Mouse (Mus musculus): ENCODE data around the gene Prn. TPM values are rescaled to one million over a fixed set of nuclear protein-coding genes. Genes with fewer than 3 reads are reported as not detected.

Gene Prn
- total RNA-seq (2014; rRNA removed) (not detected in 2 replicates), polyA plus RNA-seq (2012; rRNA removed) (not detected in 2 replicates)

DNA sequence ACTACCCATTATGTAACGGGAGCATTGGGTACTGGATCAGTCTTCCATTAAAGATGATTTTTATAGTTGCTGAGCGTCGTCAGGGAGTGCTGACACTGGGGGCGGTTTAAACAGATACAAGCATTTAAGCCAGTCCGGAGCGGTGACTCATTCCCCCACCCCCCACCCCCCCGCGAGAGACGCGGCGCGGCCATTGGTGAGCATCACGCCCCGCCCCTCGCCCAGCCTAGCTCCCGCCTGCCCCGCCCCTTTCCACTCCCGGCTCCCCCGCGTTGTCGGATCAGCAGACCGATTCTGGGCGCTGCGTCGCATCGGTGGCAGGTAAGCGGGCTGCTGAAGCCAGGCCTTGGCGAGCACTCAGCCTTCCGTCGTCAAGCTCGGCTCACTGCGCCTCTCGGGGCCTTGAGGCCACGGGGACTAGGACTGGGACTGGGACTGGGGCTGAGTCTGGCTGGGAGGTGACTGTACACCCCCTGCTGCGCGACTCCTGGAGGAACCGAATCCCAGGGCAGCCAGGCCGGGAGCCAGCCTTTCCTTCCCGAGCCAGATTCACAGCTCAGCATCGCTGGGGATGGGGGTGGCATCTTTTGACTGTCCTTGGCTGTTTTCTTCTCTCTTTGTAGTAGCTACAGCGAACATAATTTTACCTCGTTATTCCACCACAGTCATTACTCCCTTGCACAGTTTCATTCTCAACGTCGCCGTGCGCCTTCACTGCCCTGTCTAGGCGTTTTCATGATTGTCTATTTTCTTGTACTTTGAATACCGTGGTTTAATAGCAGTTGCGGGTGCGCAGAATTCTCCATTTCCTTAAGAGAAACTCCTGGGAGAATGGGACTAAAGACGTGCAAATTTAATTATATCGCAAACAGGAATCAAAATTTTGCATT is at the start of gene Prn, which contains the start of gene Prnp:
Gene Prn (plus strand): TSS at position 275 of the 890 bp plus-strand sequence.
Gene Prnp (plus strand): TSS at position 246 of the 890 bp plus-strand sequence.
- Histone ChIP-seq H3K9ac (ENCODE audit: low read depth, low read length) (peak within 1 kb of the TSS; percentile 82), H3K36me3 (ENCODE audit: control insufficient read depth, insufficient read depth, low read length) (0 out of 2 replicates have a peak, but pooled peaks cover 1% of the 10 kb centered on the region), H3K4me1 (ENCODE audit: control insufficient read depth, insufficient read depth, low read length) (peaks cover 4% of the 10 kb centered on the region; the same call in 1 of the 2 replicates), H3K4me3 (ENCODE audit: insufficient read depth, low read depth, low read length) (peak within 1 kb of the TSS; percentile 70), H3K79me2 (ENCODE audit: control insufficient read depth, insufficient read depth, low read length) (no peaks in the 10 kb centered on the region; the same call in 1 of the 2 replicates), H3K27me3 (ENCODE audit: control insufficient read depth, insufficient read depth, low read length) (no peaks in the 10 kb centered on the region), H3K27ac (replicated peaks; ENCODE audit: insufficient read depth, low read depth, low read length) (peak within 1 kb of the TSS; percentile 76)
- DNase-seq (ENCODE audit: extremely low read depth, low read depth, low spot score): peak; percentile 82
- WGBS: 9% methylated on average over 50 of the region's 52 CpGs
- TF ChIP-seq CTCF (IDR thresholded peaks at IDR 0.05; ENCODE audit: low read depth, low read length): no peak
- peak; percentile 93 for TF ChIP-seq POLR2A (IDR thresholded peaks at IDR 0.05; ENCODE audit: extremely low read depth, insufficient read depth, low read length)

DNA sequence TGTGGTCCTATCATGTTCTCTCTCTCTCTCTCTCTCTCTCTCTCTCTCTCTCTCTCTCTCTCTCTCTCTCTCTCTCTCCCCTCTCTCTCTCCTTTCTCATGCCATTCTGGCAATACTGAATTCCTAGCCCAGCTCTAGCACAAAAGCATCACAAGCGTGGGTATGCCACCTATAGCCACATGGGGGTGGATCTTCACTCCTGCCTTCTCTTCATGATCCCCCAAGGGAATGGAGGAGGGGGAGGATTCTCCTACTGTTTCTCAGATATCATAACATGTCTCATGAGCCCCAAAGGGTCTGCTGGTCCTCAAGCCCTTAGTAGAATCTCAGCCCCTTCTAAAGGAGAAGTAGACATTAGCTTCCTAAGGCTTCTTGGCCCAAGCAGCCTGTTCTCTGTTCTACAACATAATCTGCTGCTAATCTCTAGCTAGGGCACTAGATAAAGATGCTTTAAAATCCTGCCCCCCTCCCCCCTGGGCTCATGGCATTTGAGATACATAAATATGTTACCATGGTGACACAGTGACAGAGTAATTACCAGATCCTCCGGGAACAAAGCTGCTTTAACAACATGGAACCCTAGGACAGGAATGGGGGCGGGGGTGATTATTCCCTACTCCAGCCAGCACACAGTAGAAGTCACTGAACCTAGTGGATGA is 47.0 kb upstream of the Prn start:
- no peaks in the 10 kb centered on the region; the same call in 1 of the 2 replicates for H3K4me1 ChIP-seq (ENCODE audit: control insufficient read depth, insufficient read depth, low read length)
- H3K9ac ChIP-seq (ENCODE audit: low read depth, low read length): no peak overlapping the region
- H3K36me3 ChIP-seq (ENCODE audit: control insufficient read depth, insufficient read depth, low read length): no peaks in the 10 kb centered on the region
- H3K27me3 ChIP-seq (ENCODE audit: control insufficient read depth, insufficient read depth, low read length): no peaks in the 10 kb centered on the region
- H3K4me3 ChIP-seq (ENCODE audit: insufficient read depth, low read depth, low read length): no peak overlapping the region
- H3K79me2 ChIP-seq (ENCODE audit: control insufficient read depth, insufficient read depth, low read length): no peaks in the 10 kb centered on the region
- H3K27ac ChIP-seq (replicated peaks; ENCODE audit: insufficient read depth, low read depth, low read length): no peak overlapping the region
- 74% methylated on average over 3 of the region's 3 CpGs for WGBS
- no peak for DNase-seq (ENCODE audit: extremely low read depth, low read depth, low spot score)
- TF ChIP-seq POLR2A (IDR thresholded peaks at IDR 0.05; ENCODE audit: extremely low read depth, insufficient read depth, low read length): no peak
- TF ChIP-seq CTCF (IDR thresholded peaks at IDR 0.05; ENCODE audit: low read depth, low read length): no peak

DNA sequence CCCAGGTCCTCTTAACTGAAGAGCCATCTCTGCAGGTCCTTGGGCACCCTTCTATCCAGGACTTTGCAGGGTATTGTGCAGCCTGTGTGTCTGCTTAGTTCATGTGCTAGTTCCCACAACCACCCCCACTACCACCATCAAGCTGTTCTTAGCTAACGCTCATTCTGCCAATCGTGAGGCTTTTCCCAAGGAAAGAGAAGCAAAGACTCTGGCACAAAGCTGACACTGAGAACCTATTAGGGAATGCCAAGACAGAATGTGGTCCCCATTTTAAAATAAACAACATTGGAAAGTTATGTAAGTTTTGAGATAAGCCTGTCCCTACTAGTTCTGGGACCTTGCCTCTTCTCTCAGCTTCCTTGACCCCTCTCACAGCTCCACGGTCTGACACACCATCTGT is 46.3 kb upstream of the Prn start:
- H3K27ac ChIP-seq (replicated peaks; ENCODE audit: insufficient read depth, low read depth, low read length): 0 out of 2 replicates have a peak overlapping the region, but pooled peaks have one; percentile 12
- WGBS: 73% methylated on average over 3 of the region's 3 CpGs
- TF ChIP-seq POLR2A (IDR thresholded peaks at IDR 0.05; ENCODE audit: extremely low read depth, insufficient read depth, low read length): no peak
- TF ChIP-seq CTCF (IDR thresholded peaks at IDR 0.05; ENCODE audit: low read depth, low read length): no peak
- peaks cover 5% of the 10 kb centered on the region; the same call in 1 of the 2 replicates for H3K4me1 ChIP-seq (ENCODE audit: control insufficient read depth, insufficient read depth, low read length)
- H3K4me3 ChIP-seq (ENCODE audit: insufficient read depth, low read depth, low read length): no peak overlapping the region
- no peak overlapping the region for H3K9ac ChIP-seq (ENCODE audit: low read depth, low read length)
- DNase-seq (ENCODE audit: extremely low read depth, low read depth, low spot score): peak; percentile 9
- no peaks in the 10 kb centered on the region for H3K36me3 ChIP-seq (ENCODE audit: control insufficient read depth, insufficient read depth, low read length)
- H3K79me2 ChIP-seq (ENCODE audit: control insufficient read depth, insufficient read depth, low read length): no peaks in the 10 kb centered on the region
- no peaks in the 10 kb centered on the region for H3K27me3 ChIP-seq (ENCODE audit: control insufficient read depth, insufficient read depth, low read length)

DNA sequence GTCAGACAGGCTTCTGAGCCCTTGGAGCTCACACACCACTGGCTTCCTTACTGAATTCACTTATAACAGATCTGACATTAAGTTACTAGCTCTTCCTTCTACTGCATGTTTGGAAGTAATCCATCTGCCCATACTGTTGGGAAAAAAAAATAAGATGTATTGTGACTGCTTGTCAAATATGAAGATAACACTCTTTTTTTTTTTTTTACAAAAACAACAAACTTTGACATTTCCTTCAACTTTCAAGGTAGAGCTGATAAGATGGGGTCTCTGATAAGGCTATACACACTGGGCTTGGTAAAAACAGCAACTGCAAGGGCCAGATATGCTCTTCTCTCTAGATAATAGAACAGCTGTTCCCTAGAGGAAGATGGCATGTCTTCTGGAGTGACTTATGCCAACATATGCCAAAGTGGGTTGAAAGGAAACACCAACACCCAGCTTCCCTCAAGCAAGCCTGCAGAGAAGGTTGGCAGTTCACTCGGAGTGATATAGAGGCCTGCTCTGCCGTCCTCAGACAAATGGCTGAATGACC is 45.4 kb upstream of the Prn start:
- Histone ChIP-seq H3K4me1 (ENCODE audit: control insufficient read depth, insufficient read depth, low read length) (peaks cover 8% of the 10 kb centered on the region), H3K27me3 (ENCODE audit: control insufficient read depth, insufficient read depth, low read length) (no peaks in the 10 kb centered on the region), H3K9ac (ENCODE audit: low read depth, low read length) (no peak overlapping the region), H3K36me3 (ENCODE audit: control insufficient read depth, insufficient read depth, low read length) (no peaks in the 10 kb centered on the region), H3K4me3 (ENCODE audit: insufficient read depth, low read depth, low read length) (no peak overlapping the region), H3K79me2 (ENCODE audit: control insufficient read depth, insufficient read depth, low read length) (no peaks in the 10 kb centered on the region), H3K27ac (replicated peaks; ENCODE audit: insufficient read depth, low read depth, low read length) (no peak overlapping the region)
- 84% methylated on average over 2 of the region's 2 CpGs for WGBS
- TF ChIP-seq POLR2A (IDR thresholded peaks at IDR 0.05; ENCODE audit: extremely low read depth, insufficient read depth, low read length): no peak
- TF ChIP-seq CTCF (IDR thresholded peaks at IDR 0.05; ENCODE audit: low read depth, low read length): no peak
- no peak for DNase-seq (ENCODE audit: extremely low read depth, low read depth, low spot score)

DNA sequence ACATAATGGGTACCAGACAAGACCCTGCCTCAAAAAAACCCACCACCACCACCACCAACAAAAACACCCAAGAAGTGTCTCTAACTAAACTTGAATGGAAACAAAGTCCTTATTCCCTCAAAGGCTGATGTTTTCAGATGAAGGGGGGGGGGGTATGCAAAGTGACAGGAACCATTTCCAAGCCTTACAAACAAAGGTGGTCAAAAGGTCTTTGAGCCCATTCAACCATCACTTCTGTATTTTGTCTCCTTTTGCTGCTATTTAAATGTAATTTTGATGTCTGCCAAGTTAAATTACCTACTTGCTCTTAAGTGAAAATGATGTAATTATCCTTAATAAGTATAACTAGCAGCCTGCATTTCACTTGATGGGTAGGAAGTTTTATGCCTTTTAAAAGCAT is 43.1 kb upstream of the Prn start:
- Histone ChIP-seq H3K27ac (replicated peaks; ENCODE audit: insufficient read depth, low read depth, low read length) (no peak overlapping the region), H3K36me3 (ENCODE audit: control insufficient read depth, insufficient read depth, low read length) (no peaks in the 10 kb centered on the region), H3K9ac (ENCODE audit: low read depth, low read length) (no peak overlapping the region), H3K4me1 (ENCODE audit: control insufficient read depth, insufficient read depth, low read length) (peaks cover 17% of the 10 kb centered on the region), H3K27me3 (ENCODE audit: control insufficient read depth, insufficient read depth, low read length) (no peaks in the 10 kb centered on the region), H3K4me3 (ENCODE audit: insufficient read depth, low read depth, low read length) (no peak overlapping the region), H3K79me2 (ENCODE audit: control insufficient read depth, insufficient read depth, low read length) (no peaks in the 10 kb centered on the region)
- TF ChIP-seq CTCF (IDR thresholded peaks at IDR 0.05; ENCODE audit: low read depth, low read length): no peak
- no peak for TF ChIP-seq POLR2A (IDR thresholded peaks at IDR 0.05; ENCODE audit: extremely low read depth, insufficient read depth, low read length)
- DNase-seq (ENCODE audit: extremely low read depth, low read depth, low spot score): no peak

Measured in liver, adult 2 months (tissue).